Mouse (Mus musculus) left cerebral cortex, adult 9 months (tissue): Measurements from ENCODE around the gene Kif6.

Experiments used
- DNase-seq, 2 experiments: peaks; one replicate each; pipeline ENCODE4 v3.0.0; 2022; ENCODE audit warnings: low spot score in 2 of 2

The Kif6 gene

GRCm38 (mm10) chr17:49736364-49736763 lies 121.4 kb downstream of the Kif6 start:
- no peak for DNase-seq

DNA sequence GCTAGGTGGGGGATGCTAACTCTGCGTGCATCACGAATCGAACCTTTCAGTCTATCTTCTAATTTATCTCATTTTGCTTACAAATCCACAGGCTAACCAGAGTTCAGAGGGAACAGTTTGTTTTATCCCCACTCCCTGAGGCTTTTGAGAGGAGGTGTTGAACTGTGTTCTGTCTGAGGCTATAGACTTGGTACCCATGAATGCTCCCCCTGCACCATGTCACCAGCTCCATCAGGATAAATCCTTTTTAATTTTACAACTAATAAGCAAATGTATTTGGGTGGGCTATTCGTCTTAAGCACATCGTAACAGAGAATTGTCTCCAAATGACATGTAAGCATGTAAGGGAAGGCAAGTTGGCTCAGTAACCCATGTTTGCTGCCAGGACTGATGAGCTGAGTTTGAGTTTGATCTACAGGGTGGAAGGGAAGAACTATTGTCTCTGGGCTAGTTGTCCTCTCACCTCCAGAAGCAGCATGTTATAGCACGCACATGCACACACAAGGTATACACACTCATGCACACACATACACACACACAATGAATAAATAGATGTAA lies 122.4 kb downstream of the Kif6 start:
- DNase-seq, result no peak

DNA sequence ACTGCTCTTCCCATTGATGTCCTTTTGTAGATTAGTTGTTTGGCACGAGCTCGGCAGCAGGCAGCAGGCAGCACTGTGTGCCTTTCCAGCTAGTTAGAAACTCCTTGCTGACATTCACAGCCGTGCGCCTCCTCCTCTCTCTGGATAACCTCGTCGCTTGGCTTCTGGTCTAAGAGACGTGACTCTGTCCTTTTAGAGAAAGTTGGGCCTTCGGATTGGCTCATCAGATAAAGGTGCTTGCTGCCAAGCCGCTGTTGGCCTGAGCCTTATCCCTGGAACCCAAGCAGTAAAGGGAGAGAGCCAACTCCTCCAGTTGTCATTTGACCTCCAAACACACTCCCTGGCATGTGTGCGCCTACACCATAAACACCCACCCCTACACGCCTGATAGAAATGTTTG lies 123.4 kb downstream of the Kif6 start:
- DNase-seq, result no peak

DNA sequence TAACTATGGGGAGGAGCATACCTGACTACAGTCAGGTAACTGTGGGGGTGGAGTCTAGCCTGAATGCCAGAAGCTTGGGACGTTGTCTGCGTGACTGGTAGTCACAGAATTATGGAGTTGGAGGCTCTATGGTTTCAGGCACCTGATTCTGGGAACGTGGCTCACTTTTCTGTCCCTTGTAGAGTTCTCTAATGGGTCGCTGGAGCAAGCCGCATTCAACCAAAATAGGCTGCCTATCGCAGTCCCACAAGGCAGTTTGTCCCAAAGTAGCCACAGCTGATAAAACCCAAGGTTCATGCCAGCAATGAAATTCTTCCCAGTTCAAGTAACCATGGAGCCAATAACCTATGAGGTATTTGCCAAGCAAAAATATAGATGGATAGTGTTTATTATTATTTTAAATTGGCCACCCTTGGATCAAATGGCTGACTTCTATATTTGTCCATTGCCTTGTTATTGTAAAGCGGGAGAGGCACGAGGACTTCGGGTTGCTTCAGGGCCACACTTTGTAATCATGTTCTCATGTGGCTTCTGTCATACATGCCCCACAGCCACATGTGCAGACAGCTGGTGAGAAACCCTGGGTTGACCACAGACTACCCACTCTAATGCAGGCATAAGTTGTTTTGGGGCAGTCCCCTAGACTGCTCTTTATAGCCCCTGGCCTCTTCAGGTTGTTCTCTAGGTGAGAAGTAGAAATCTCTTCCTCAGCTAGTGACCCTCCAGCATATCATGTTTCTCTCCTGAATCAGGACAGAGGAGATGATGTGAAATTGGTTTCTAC lies 125.2 kb downstream of the Kif6 start:
- DNase-seq, result no peak

GRCm38 (mm10) chr17:49741172-49741571 lies 126.2 kb downstream of the Kif6 start:
- DNase-seq, result no peak

GRCm38 (mm10) chr17:49741927-49742326 lies 127.0 kb downstream of the Kif6 start:
- DNase-seq, result no peak

GRCm38 (mm10) chr17:49743580-49744463 lies 128.9 kb downstream of the Kif6 start:
- no peak for DNase-seq

GRCm38 (mm10) chr17:49750889-49751324 lies 136.0 kb downstream of the Kif6 start:
- no peak for DNase-seq

DNA sequence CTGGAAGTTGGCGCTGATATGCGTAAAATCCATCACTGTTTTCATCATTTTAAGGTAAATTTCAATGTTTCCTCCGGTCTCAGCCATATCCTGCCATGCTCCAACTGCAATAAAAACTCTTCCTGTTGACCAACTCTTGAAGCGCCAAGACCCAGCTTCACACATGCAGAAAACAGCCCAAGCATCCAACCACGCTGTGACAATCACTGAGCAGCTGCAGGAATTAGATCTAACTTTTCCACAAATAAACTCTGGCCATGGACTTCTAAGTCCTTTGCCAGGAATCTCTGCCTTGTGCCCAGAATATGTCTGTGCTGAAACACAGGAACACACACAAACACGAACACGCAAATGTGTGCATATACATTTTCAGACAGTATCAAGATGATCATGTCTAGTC lies 138.9 kb downstream of the Kif6 start:
- DNase-seq, result no peak

DNA sequence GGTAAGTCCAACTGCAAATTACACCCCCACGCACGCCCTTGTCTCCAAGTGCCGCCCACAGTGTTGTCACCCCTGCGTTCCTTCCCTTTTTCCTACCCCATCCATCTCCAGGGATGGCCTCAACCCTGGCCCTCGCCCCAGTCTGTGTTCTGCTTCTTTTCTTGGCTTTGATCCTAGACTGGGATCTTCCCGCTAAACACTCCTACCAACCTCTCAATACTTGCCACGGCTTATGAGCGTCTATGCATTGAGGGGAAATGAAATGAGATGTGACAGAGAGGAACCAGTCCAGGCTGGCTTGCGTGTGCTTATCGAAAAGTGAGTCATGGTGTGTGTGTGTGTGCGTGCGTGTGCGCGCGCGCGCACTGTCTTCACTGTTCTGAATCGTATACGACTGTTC lies 141.9 kb downstream of the Kif6 start:
- DNase-seq, result no peak

DNA sequence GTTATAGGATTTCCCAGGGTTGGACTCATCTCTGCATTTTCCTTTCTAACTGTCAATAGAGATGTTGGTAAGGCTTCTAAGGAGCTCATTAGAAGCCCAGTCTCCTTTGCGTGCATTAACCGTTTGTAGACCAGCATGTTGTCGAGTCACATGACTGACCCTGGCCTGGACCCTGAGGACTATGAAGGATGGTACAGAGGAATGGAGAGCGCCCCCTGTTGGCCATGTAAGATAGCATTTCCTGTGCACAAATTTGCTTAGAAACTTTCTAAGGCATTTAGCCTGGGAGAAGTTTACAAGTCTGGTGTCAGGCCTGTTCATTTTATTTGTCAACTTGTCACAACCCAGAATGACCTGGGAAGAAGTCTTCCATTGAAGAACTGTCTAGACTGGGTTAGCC lies 144.1 kb downstream of the Kif6 start:
- DNase-seq, result no peak

DNA sequence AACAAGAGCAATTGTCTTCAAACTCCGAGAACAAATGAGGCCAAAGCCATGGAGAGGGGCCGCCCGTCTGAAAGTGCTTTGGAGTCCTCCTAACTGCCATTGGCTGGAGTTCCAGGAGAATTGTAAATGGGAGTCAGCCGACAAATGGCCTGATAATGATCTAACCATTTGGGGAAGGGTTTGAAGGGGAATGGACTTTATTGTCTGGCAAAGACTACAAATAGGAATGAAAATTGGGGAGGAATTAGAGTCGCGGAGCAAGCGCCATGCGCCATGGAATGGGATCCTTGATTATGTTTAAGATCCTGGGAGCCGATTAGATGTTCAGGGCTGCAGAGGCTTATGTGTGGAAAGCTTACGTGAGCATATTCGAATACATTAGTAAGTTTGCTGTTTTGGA lies 146.3 kb downstream of the Kif6 start:
- DNase-seq, result no peak

DNA sequence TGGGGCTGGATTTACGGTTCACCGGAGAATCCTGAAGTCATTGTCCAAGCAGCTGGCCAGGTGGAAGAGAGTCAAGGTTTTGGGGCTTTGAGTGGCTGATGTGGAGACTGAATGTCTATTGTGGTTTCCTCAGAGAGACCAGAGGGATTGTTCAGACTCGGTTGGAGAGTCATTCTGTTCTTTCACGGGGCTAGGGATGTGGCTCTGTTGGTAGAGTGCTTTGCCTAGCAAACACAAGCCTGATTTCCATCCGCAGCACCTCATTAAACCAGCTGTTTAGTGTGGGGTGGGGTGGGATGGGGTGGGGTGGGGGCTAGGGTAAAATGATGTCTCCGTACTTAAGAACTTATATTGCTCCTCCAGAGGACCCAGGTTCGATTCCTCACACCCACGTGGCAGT lies 146.9 kb downstream of the Kif6 start:
- DNase-seq, result no peak

DNA sequence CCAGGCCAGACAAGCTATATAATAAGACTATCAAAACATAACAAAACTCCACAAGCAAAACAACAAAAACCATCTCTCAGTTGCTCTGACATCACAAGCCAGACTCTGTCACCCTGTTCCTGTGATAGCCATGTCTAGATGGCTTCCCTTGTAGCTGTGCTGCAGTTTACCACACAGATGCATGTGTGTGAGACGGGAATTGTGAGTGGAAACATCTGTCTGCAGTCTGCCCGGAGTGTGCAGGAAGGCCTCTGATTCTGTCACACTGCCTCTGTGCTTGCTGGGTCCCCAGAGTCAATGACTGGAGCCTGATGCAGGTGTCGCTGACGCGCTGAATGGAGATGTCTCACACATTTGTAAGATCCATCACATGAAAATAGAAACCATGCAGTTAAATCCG lies 150.0 kb downstream of the Kif6 start:
- DNase-seq, result no peak

GRCm38 (mm10) chr17:49767717-49768370 lies 152.9 kb downstream of the Kif6 start:
- no peak for DNase-seq

GRCm38 (mm10) chr17:49771703-49772315 lies 156.9 kb downstream of the Kif6 start:
- DNase-seq, result no peak

DNA sequence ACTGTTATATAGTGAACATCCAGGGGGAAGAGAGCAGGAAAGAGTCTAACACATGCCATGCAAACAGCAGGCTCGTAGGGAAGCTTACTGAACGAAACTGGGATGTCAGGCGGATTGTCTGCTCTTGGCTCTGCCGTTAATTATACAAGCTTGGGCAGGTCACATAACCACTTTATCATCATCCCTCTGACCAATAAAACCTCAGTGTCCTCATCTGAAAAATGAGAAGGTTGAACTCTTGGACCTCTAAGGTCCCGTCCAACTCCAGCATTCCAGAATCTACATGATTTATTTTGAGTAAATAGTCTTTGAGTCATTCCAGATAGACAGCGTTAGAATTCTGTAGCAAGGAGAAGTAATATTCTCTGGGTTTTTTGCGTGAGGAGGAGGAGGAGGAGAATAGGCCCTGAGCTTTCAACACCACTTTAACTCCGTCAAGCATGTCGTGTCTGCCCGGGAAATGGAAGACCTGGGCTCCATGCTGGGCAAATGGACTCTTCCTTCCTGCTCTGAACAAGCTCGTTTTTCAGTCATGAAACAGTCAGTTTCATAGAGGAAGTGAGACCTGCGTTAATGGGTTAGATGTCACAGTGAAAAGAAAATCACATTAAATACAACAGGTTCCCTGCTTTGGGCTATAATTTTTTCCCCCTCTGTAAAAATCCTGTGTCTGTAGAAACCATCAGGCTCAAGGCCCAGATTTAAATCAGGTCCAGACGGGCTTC lies 162.3 kb downstream of the Kif6 start:
- DNase-seq, result no peak

DNA sequence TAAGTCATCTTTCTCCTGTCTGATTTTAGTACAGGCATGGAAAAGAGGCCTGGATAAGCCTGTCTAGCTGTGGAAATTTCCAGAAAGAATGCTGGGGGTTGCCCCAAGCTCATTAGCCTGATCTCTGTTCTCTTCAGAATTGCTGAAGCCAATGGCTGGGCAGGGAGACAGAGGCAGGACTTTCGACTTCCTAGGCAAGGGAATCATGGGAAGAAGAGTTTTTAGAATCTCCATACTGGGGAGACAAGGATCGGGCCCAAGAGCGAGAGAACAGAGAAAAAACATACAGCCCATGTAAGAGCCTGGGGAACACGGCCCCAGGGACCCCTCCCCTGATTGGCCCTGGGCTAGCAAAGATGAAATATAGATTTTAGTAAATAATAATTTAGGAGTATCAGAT lies 164.1 kb downstream of the Kif6 start:
- no peak for DNase-seq

GRCm38 (mm10) chr17:49779576-49779975 lies 164.6 kb downstream of the Kif6 start:
- peak in 1 of 2 experiments; percentile 16 for DNase-seq

DNA sequence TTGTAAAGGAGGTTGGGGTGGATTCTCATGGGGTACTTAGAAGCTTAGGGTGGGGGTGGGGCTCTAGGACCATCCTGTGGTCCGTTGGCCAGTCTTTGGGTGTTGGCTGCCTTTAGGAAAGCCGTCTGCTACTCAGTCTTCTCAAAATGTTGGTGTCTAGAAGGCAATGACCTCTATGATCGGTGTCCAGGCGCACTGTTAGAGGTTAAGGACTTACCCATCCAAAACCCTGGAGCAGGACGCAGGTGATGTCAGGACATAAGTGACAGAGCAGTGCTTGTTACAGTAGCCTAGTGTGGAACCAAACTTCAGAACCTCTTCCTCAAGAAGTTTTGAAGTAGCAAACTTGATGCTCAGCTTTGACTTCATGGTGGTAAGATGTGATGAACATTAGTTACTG lies 170.9 kb downstream of the Kif6 start:
- no peak for DNase-seq

DNA sequence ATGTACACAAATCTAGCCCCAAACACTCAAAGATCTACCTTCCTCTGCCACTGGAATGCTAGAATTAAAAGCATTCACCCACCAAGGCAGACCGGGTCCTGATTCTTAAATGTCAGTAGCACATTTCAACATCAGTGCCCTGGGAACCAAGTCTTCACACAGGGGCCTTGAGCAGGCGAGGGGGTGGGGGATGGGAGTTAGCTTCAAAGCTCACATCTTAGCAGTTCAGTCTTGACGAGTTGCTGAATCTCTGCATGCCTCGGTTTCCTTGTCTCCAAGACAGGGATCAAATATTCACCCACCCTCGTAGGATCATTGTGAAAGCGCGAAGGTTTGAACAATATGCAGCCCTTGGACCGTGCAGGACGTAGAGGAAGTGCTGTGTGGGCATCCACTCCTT lies 172.4 kb downstream of the Kif6 start:
- DNase-seq, result no peak
